22 mouse cellular contexts compared by ENCODE assay signal in the genomic region with DNA sequence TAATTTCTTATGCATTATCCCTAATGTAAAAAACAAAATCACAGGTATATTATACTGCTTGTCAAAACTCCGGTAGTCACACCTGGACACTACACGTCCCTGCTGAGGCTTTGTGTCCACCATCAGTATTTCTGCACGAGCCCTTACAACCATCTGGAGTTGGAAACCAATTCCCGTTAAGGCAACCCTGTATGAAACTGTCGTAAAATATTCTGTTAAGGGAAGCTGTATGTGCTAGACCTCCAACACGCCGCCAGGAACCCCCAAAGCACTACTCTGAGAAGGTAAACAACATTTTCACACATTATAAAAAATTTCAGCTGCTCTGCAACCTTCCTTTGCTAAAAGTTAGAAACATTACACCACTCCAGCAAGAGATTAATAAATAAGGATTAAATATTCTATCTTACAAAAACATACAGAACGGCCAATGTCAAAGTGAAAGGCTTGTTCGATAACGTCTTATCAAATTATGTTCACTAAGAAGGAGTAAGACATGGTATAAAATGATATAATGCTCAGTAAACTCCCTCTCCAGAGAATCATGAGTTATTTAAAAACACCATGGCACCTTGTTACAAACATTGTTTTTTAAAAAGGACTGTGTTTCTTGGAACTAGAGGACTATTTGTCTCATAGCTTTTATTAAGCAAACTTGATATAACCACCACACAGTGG. TPM values are rescaled to one million over a fixed set of nuclear protein-coding genes. Genes with fewer than 3 reads are reported as not detected.
A peak's percentile ranks its signal among the peaks of the same experiment; 100 is the strongest.
DNase-seq lines count a peak whose midpoint lies in the region; ATAC-seq and TF ChIP-seq lines count a peak whose summit lies in the region.
"Had no signal": no experiment of that assay in that cellular context is flagged by ENCODE, and none has a peak within 500 bp of the region (broad histone marks: within the 10 kb centered on the region; RNA-seq: fewer than 3 reads in every experiment).

No protein-coding gene starts in this region.

- no peak overlapping the region for H3K9ac ChIP-seq in liver, embryonic 15.5 days
- no peak overlapping the region for H3K9ac ChIP-seq in liver, embryonic 16.5 days (ENCODE audit: low read depth, low read length)
- no peak overlapping the region for H3K9ac ChIP-seq in midbrain, embryonic 14.5 days (replicated peaks; ENCODE audit: low read length)
- H3K9ac ChIP-seq: embryonic facial prominence, embryonic 12.5 days; forebrain, embryonic 13.5 days; forebrain, postnatal 0 days; heart, embryonic 12.5 days; hindbrain, embryonic 15.5 days had no signal

- intact Hi-C loops in left cerebral cortex, postnatal 10 days (cut with DNase I), result no loop called here

- H3K27me3 ChIP-seq in liver, embryonic 15.5 days, result no peaks in the 10 kb centered on the region
- H3K27me3 ChIP-seq in liver, embryonic 16.5 days (ENCODE audit: control insufficient read depth, insufficient read depth, low read depth, low read length), result no peaks in the 10 kb centered on the region
- H3K27me3 ChIP-seq in midbrain, embryonic 14.5 days (ENCODE audit: control insufficient read depth, insufficient read depth, low read length), result no peaks in the 10 kb centered on the region
- H3K27me3 ChIP-seq: CH12.LX; embryonic facial prominence, embryonic 12.5 days; forebrain, embryonic 13.5 days; heart, embryonic 12.5 days; hindbrain, embryonic 15.5 days; Patski had no signal

- no peaks in the 10 kb centered on the region for H3K9me3 ChIP-seq in liver, embryonic 15.5 days (replicated peaks)
- H3K9me3 ChIP-seq in liver, embryonic 16.5 days (replicated peaks; ENCODE audit: control insufficient read depth, low read length), result no peaks in the 10 kb centered on the region
- no peaks in the 10 kb centered on the region for H3K9me3 ChIP-seq in midbrain, embryonic 14.5 days (ENCODE audit: control insufficient read depth, low read length)
- H3K9me3 ChIP-seq: embryonic facial prominence, embryonic 12.5 days; forebrain, embryonic 13.5 days; heart, embryonic 12.5 days; hindbrain, embryonic 15.5 days had no signal

- no peak overlapping the region for H3K4me2 ChIP-seq in liver, embryonic 15.5 days
- H3K4me2 ChIP-seq in liver, embryonic 16.5 days (ENCODE audit: low read depth, low read length), result no peak overlapping the region
- no peak overlapping the region for H3K4me2 ChIP-seq in midbrain, embryonic 14.5 days (ENCODE audit: low read length)
- H3K4me2 ChIP-seq: embryonic facial prominence, embryonic 12.5 days; forebrain, embryonic 13.5 days; heart, embryonic 12.5 days; hindbrain, embryonic 15.5 days had no signal

- no peak for ATAC-seq in liver, embryonic 15.5 days (ENCODE audit: insufficient read depth)
- peak; percentile 35; the same call in 1 of the 2 replicates for ATAC-seq in liver, embryonic 16.5 days (ENCODE audit: low read depth)
- ATAC-seq in midbrain, embryonic 14.5 days (ENCODE audit: low FRiP score, low TSS enrichment), result no peak
- ATAC-seq: activated CD4-positive, CD25-positive, alpha-beta regulatory T cell, adult 4 months; forebrain, embryonic 13.5 days; Patski had no signal

- peaks cover 7% of the 10 kb centered on the region; the same call in 1 of the 2 replicates for H3K4me1 ChIP-seq in liver, embryonic 15.5 days (replicated peaks)
- no peaks in the 10 kb centered on the region for H3K4me1 ChIP-seq in liver, embryonic 16.5 days (ENCODE audit: control insufficient read depth, low read depth, low read length)
- H3K4me1 ChIP-seq in midbrain, embryonic 14.5 days (ENCODE audit: control insufficient read depth, insufficient read depth, low read length), result no peaks in the 10 kb centered on the region
- H3K4me1 ChIP-seq: embryonic facial prominence, embryonic 12.5 days; forebrain, embryonic 13.5 days; hindbrain, embryonic 15.5 days had no signal

- H3K4me3 ChIP-seq in layer of hippocampus, adult 2 months, result no peak overlapping the region
- H3K4me3 ChIP-seq in liver, embryonic 15.5 days (replicated peaks), result no peak overlapping the region
- no peak overlapping the region for H3K4me3 ChIP-seq in liver, embryonic 16.5 days (ENCODE audit: low read depth, low read length)
- no peak overlapping the region for H3K4me3 ChIP-seq in midbrain, embryonic 14.5 days (replicated peaks; ENCODE audit: low read depth, low read length)
- H3K4me3 ChIP-seq: embryonic facial prominence, embryonic 12.5 days; forebrain, embryonic 13.5 days; heart, embryonic 12.5 days; hindbrain, embryonic 15.5 days had no signal

- peaks cover 74% of the 10 kb centered on the region for H3K36me3 ChIP-seq in liver, embryonic 15.5 days (replicated peaks)
- H3K36me3 ChIP-seq in liver, embryonic 16.5 days (ENCODE audit: control insufficient read depth, insufficient read depth), result peaks cover 45% of the 10 kb centered on the region
- peaks cover 54% of the 10 kb centered on the region for H3K36me3 ChIP-seq in midbrain, embryonic 14.5 days (ENCODE audit: control insufficient read depth, insufficient read depth, low read length)

- WGBS in liver, embryonic 15.5 days (ENCODE audit: insufficient replicate concordance), result 86% methylated on average over 10 of the region's 10 CpGs
- 83% methylated on average over 10 of the region's 10 CpGs for WGBS in liver, embryonic 16.5 days (ENCODE audit: insufficient replicate concordance)
- 95% methylated on average over 10 of the region's 10 CpGs for WGBS in midbrain, embryonic 14.5 days

- DNase-seq in layer of hippocampus, adult 2 months (ENCODE audit: low spot score in 2 of 2), result no peak
- no peak for DNase-seq in layer of hippocampus, adult 18-20 months (ENCODE audit: low spot score in 2 of 2)
- DNase-seq in liver, result no peak
- no peak for DNase-seq in left cerebral cortex, postnatal 10 days (ENCODE audit: extremely low spot score in 1 of 2, low spot score in 2 of 2)
- DNase-seq in midbrain, embryonic 14.5 days, result no peak
- DNase-seq: adrenal gland, postnatal 14 days; cerebellum, adult 11-12 months; cerebellum, adult 9-10 months; cerebellum, postnatal 25 days; gastrocnemius, postnatal 25 days; heart, adult 18-20 months; heart, postnatal 36 days had no signal

- TF ChIP-seq CTCF in layer of hippocampus, adult 2 months (conservative IDR thresholded peaks at IDR 0.05), result no peak

- 0 out of 2 replicates have a peak overlapping the region, but pooled peaks have one; percentile 14 for H3K27ac ChIP-seq in layer of hippocampus, adult 2 months
- H3K27ac ChIP-seq in liver, embryonic 15.5 days (replicated peaks), result 0 out of 2 replicates have a peak overlapping the region, but pooled peaks have one; percentile 41
- H3K27ac ChIP-seq in liver, embryonic 16.5 days (ENCODE audit: low read length), result no peak overlapping the region
- no peak overlapping the region for H3K27ac ChIP-seq in midbrain, embryonic 14.5 days (replicated peaks; ENCODE audit: low read depth, low read length)
- H3K27ac ChIP-seq: embryonic facial prominence, embryonic 12.5 days; forebrain, embryonic 13.5 days; hindbrain, embryonic 15.5 days had no signal

RNA-seq across cellular contexts. Expression of gene Cdkl1, which starts 13.5 kb away (rescaled TPM):
- total RNA-seq in layer of hippocampus, adult 2 months (2021), result 10 to 100 TPM; 21.5 to 27.4 TPM
- 10 to 100 TPM; 24.3 to 25.0 TPM for total RNA-seq in layer of hippocampus, adult 18-20 months (2021)
- polyA plus RNA-seq in liver, embryonic 15.5 days (2015; fragmentation: Nextera tagmentation; extraction: Ambion mirVana), result 1.5 and 1.7 TPM in 2 replicates
- polyA plus RNA-seq in liver, embryonic 16.5 days (2015; fragmentation: Nextera tagmentation; extraction: Ambion mirVana), result 1.7 TPM in 2 replicates
- total RNA-seq in left cerebral cortex, postnatal 10 days (2021), result 10 to 100 TPM; 43.7 to 43.8 TPM
- 7.1 and 11.4 TPM in 2 replicates for polyA plus RNA-seq in midbrain, embryonic 14.5 days (2014; fragmentation: Nextera tagmentation; extraction: Ambion mirVana)
- total RNA-seq: CH12.LX had no signal
- polyA plus RNA-seq: activated CD4-positive, CD25-positive, alpha-beta regulatory T cell, adult 4 months had no signal

Comparison
In these comparisons a context has a peak if more than half of its experiments do, and no peak if none do; other contexts are left out.
1. H3K27ac ChIP-seq: peak in layer of hippocampus, adult 2 months (single experiment) and liver, embryonic 15.5 days (single experiment); none in liver, embryonic 16.5 days (single experiment) and midbrain, embryonic 14.5 days (single experiment).